Mouse (Mus musculus): ENCODE results near the gene Stx6. TPM values are rescaled to one million over a fixed set of nuclear protein-coding genes. Genes with fewer than 3 reads are reported as not detected.

The Stx6 gene
- polyA plus RNA-seq, 1 experiment from 2014 or later: 115 TPM

- peaks cover 49% of the 10 kb centered on the region for H3K36me3 ChIP-seq (ENCODE audit: poor library complexity, severe bottlenecking)
- ATAC-seq: no peak
Observed at GRCm38 (mm10) chr1:155201373-155201879, 42.9 kb downstream of the Stx6 start.

GRCm38 (mm10) chr1:155201914-155202313 lies 43.4 kb downstream of the Stx6 start:
- H3K36me3 ChIP-seq (ENCODE audit: poor library complexity, severe bottlenecking): peaks cover 54% of the 10 kb centered on the region
- no peaks in the 10 kb centered on the region for H3K9me3 ChIP-seq (replicated peaks)
- peaks cover 72% of the 10 kb centered on the region for H3K4me1 ChIP-seq
- no peak overlapping the region for H3K4me2 ChIP-seq
- no peaks in the 10 kb centered on the region for H3K27me3 ChIP-seq
- H3K9ac ChIP-seq: no peak overlapping the region; the same call in 1 of the 2 replicates
- WGBS: 90% methylated on average over 17 of the region's 17 CpGs
- ATAC-seq: no peak
- H3K4me3 ChIP-seq: no peak overlapping the region
- peak overlapping the region; percentile 48 for H3K27ac ChIP-seq

More at GRCm38 (mm10) chr1:155201373-155201879, 42.9 kb downstream of the Stx6 start:
- H3K4me1 ChIP-seq: peaks cover 74% of the 10 kb centered on the region
- no peaks in the 10 kb centered on the region for H3K27me3 ChIP-seq
- WGBS: 69% methylated on average over 4 of the region's 4 CpGs
- no peak overlapping the region; the same call in 1 of the 2 replicates for H3K9ac ChIP-seq
- H3K27ac ChIP-seq: peak overlapping the region; percentile 48
- H3K4me3 ChIP-seq: no peak overlapping the region
- no peaks in the 10 kb centered on the region for H3K9me3 ChIP-seq (replicated peaks)
- no peak overlapping the region for H3K4me2 ChIP-seq

GRCm38 (mm10) chr1:155202472-155202871 lies 44.0 kb downstream of the Stx6 start:
- 90% methylated on average over 5 of the region's 5 CpGs for WGBS
- Histone ChIP-seq H3K36me3 (ENCODE audit: poor library complexity, severe bottlenecking) (peaks cover 56% of the 10 kb centered on the region), H3K27ac (peak overlapping the region; percentile 48), H3K4me2 (no peak overlapping the region), H3K27me3 (no peaks in the 10 kb centered on the region), H3K4me3 (no peak overlapping the region), H3K9me3 (replicated peaks) (no peaks in the 10 kb centered on the region), H3K9ac (no peak overlapping the region; the same call in 1 of the 2 replicates), H3K4me1 (peaks cover 70% of the 10 kb centered on the region)
- no peak for ATAC-seq

GRCm38 (mm10) chr1:155203101-155203500 lies 44.6 kb downstream of the Stx6 start:
- 71% methylated on average over 7 of the region's 7 CpGs for WGBS
- Histone ChIP-seq H3K4me2 (no peak overlapping the region), H3K36me3 (ENCODE audit: poor library complexity, severe bottlenecking) (peaks cover 54% of the 10 kb centered on the region), H3K9ac (no peak overlapping the region), H3K27ac (peak overlapping the region; percentile 48; the same call in 1 of the 2 replicates), H3K9me3 (replicated peaks) (no peaks in the 10 kb centered on the region), H3K27me3 (no peaks in the 10 kb centered on the region), H3K4me1 (peaks cover 75% of the 10 kb centered on the region), H3K4me3 (no peak overlapping the region)
- ATAC-seq: no peak

- H3K27me3 ChIP-seq: no peaks in the 10 kb centered on the region
- H3K36me3 ChIP-seq (ENCODE audit: poor library complexity, severe bottlenecking): peaks cover 52% of the 10 kb centered on the region
- H3K4me1 ChIP-seq: peaks cover 75% of the 10 kb centered on the region
- no peaks in the 10 kb centered on the region for H3K9me3 ChIP-seq (replicated peaks)
- H3K9ac ChIP-seq: peak overlapping the region; percentile 22; the same call in 1 of the 2 replicates
- no peak overlapping the region for H3K4me3 ChIP-seq
- H3K27ac ChIP-seq: peak overlapping the region; percentile 92
- peak overlapping the region; percentile 20; the same call in 1 of the 2 replicates for H3K4me2 ChIP-seq
- ATAC-seq: peak; percentile 32
- 62% methylated on average over 12 of the region's 12 CpGs for WGBS
Observed at GRCm38 (mm10) chr1:155203954-155204353, 45.4 kb downstream of the Stx6 start.

GRCm38 (mm10) chr1:155204560-155205162 lies 46.1 kb downstream of the Stx6 start:
- H3K27ac ChIP-seq: peak overlapping the region; percentile 92
- H3K9ac ChIP-seq: 0 out of 2 replicates have a peak overlapping the region, but pooled peaks have one; percentile 22
- peak overlapping the region; percentile 29; the same call in 1 of the 2 replicates for H3K4me2 ChIP-seq
- H3K9me3 ChIP-seq (replicated peaks): no peaks in the 10 kb centered on the region
- 47% methylated on average over 8 of the region's 8 CpGs for WGBS
- H3K27me3 ChIP-seq: no peaks in the 10 kb centered on the region
- peak; percentile 77 for ATAC-seq
- peaks cover 69% of the 10 kb centered on the region for H3K4me1 ChIP-seq
- H3K4me3 ChIP-seq: no peak overlapping the region
- peaks cover 52% of the 10 kb centered on the region for H3K36me3 ChIP-seq (ENCODE audit: poor library complexity, severe bottlenecking)

- peaks cover 76% of the 10 kb centered on the region for H3K4me1 ChIP-seq
- peak overlapping the region; percentile 92 for H3K27ac ChIP-seq
- ATAC-seq: no peak
- H3K4me2 ChIP-seq: peak overlapping the region; percentile 29; the same call in 1 of the 2 replicates
- H3K9me3 ChIP-seq (replicated peaks): no peaks in the 10 kb centered on the region
- no peak overlapping the region for H3K4me3 ChIP-seq
- no peaks in the 10 kb centered on the region for H3K27me3 ChIP-seq
- WGBS: 60% methylated on average over 7 of the region's 7 CpGs
- H3K36me3 ChIP-seq (ENCODE audit: poor library complexity, severe bottlenecking): peaks cover 46% of the 10 kb centered on the region
- H3K9ac ChIP-seq: 0 out of 2 replicates have a peak overlapping the region, but pooled peaks have one; percentile 21
Observed at GRCm38 (mm10) chr1:155205311-155205710, 46.8 kb downstream of the Stx6 start.

- ATAC-seq: peak; percentile 2; the same call in 1 of the 2 replicates
- no peak overlapping the region for H3K4me3 ChIP-seq
- H3K36me3 ChIP-seq (ENCODE audit: poor library complexity, severe bottlenecking): peaks cover 39% of the 10 kb centered on the region
- H3K27ac ChIP-seq: peak overlapping the region; percentile 92
- H3K4me2 ChIP-seq: peak overlapping the region; percentile 12; the same call in 1 of the 2 replicates
- H3K9ac ChIP-seq: peak overlapping the region; percentile 21; the same call in 1 of the 2 replicates
- H3K9me3 ChIP-seq (replicated peaks): no peaks in the 10 kb centered on the region
- WGBS: 71% methylated on average over 19 of the region's 19 CpGs
- peaks cover 80% of the 10 kb centered on the region for H3K4me1 ChIP-seq
- no peaks in the 10 kb centered on the region for H3K27me3 ChIP-seq
Observed at GRCm38 (mm10) chr1:155205822-155206660, 47.5 kb downstream of the Stx6 start.

- Histone ChIP-seq H3K36me3 (ENCODE audit: poor library complexity, severe bottlenecking) (peaks cover 22% of the 10 kb centered on the region), H3K9ac (no peak overlapping the region), H3K4me1 (peaks cover 78% of the 10 kb centered on the region), H3K27me3 (no peaks in the 10 kb centered on the region), H3K4me3 (no peak overlapping the region), H3K27ac (no peak overlapping the region), H3K4me2 (no peak overlapping the region), H3K9me3 (replicated peaks) (no peaks in the 10 kb centered on the region)
- no peak for ATAC-seq
- 71% methylated on average over 3 of the region's 3 CpGs for WGBS
Observed at GRCm38 (mm10) chr1:155207859-155208258, 49.3 kb downstream of the Stx6 start.

- Histone ChIP-seq H3K27me3 (no peaks in the 10 kb centered on the region), H3K4me3 (no peak overlapping the region), H3K27ac (peak overlapping the region; percentile 53), H3K4me1 (peaks cover 75% of the 10 kb centered on the region), H3K9me3 (replicated peaks) (no peaks in the 10 kb centered on the region), H3K36me3 (ENCODE audit: poor library complexity, severe bottlenecking) (peaks cover 21% of the 10 kb centered on the region), H3K9ac (peak overlapping the region; percentile 8; the same call in 1 of the 2 replicates), H3K4me2 (no peak overlapping the region)
- peak; percentile 29 for ATAC-seq
- 62% methylated on average over 11 of the region's 11 CpGs for WGBS
Observed at GRCm38 (mm10) chr1:155210011-155210763, 51.7 kb downstream of the Stx6 start.

GRCm38 (mm10) chr1:155211017-155211416 lies 52.5 kb downstream of the Stx6 start:
- H3K4me1 ChIP-seq: peaks cover 74% of the 10 kb centered on the region
- no peaks in the 10 kb centered on the region for H3K9me3 ChIP-seq (replicated peaks)
- H3K9ac ChIP-seq: no peak overlapping the region
- WGBS: 66% methylated on average over 7 of the region's 7 CpGs
- H3K36me3 ChIP-seq (ENCODE audit: poor library complexity, severe bottlenecking): peaks cover 21% of the 10 kb centered on the region
- H3K4me3 ChIP-seq: no peak overlapping the region
- H3K27ac ChIP-seq: no peak overlapping the region
- no peak for ATAC-seq
- H3K27me3 ChIP-seq: no peaks in the 10 kb centered on the region
- H3K4me2 ChIP-seq: no peak overlapping the region
